19 mouse cellular contexts compared by ENCODE assay signal in the genomic region with DNA sequence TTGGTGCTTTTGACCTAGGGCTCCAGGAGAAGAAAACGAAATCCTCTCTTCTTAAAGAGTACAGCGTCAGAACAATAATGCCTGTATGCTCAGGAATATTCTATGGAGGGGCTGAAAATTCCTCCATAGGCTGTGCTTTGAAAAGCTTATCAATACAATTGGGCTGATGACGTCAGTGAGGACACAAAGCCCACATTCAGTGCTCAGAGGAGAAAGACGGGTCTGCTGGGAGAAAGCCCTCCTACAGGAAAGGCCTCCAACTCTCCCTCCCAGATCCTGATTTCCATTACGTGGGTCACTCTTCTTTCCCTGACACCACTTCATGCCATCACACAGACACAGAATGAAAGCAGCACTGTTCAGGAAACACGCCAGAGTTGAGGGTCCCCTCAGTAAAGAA.
DNase-seq lines count a peak whose midpoint lies in the region; ATAC-seq lines count a peak whose summit lies in the region.
"Had no signal": no experiment of that assay in that cellular context is flagged by ENCODE, and none has a peak within 500 bp of the region (broad histone marks: within the 10 kb centered on the region; RNA-seq: fewer than 3 reads in every experiment).

No protein-coding gene starts in this region.

- ATAC-seq in heart, embryonic 11.5 days (replicated peaks; ENCODE audit: insufficient number of reproducible peaks, low FRiP score, low TSS enrichment): no peak; the same call in 1 of the 2 replicates
- no peak for ATAC-seq in midbrain, embryonic 13.5 days
- ATAC-seq: CD4-positive, CD25-positive, alpha-beta regulatory T cell, adult 4 months; inflammation-experienced regulatory T-cells, adult 6 months; liver, postnatal 0 days had no signal

- intact Hi-C loops in heart, postnatal 36 days (cut with DNase I): loop anchor here (5.0 kb wide), 1 partner anchor 72 kb away; no protein-coding TSS in a partner anchor

- WGBS in heart, embryonic 11.5 days (ENCODE audit: insufficient replicate concordance): 48% methylated on average over 6 of the region's 6 CpGs
- WGBS in midbrain, embryonic 10.5 days: 68% methylated on average over 6 of the region's 6 CpGs
- 35% methylated on average over 6 of the region's 6 CpGs for WGBS in midbrain, embryonic 13.5 days

- DNase-seq in embryo, embryonic 10 days (ENCODE audit: low spot score): peak; percentile 31
- no peak for DNase-seq in embryo, embryonic 9.5 days (ENCODE audit: extremely low spot score)
- DNase-seq in heart, postnatal 36 days: no peak
- no peak for DNase-seq in midbrain, embryonic 10.5 days (ENCODE audit: low spot score)
- DNase-seq in embryo, embryonic 10.5 days (ENCODE audit: low spot score): peak; percentile 17
- DNase-seq in ovary, adult 18-20 months (ENCODE audit: low spot score): no peak
- DNase-seq: cerebellum, adult 9-11 months; liver, postnatal 0 days; lung, postnatal 14 days; right cerebral cortex, postnatal 4 days; thymus, postnatal 14 days had no signal

- no peaks in the 10 kb centered on the region for H3K36me3 ChIP-seq in heart, embryonic 11.5 days (ENCODE audit: control insufficient read depth, insufficient read depth, low read length)
- peaks cover 6% of the 10 kb centered on the region for H3K36me3 ChIP-seq in midbrain, embryonic 10.5 days
- H3K36me3 ChIP-seq in midbrain, embryonic 13.5 days: no peaks in the 10 kb centered on the region
- H3K36me3 ChIP-seq: kidney, embryonic 15.5 days; limb, embryonic 15.5 days had no signal

- no peak overlapping the region for H3K4me3 ChIP-seq in heart, embryonic 11.5 days (ENCODE audit: low read depth, low read length)
- H3K4me3 ChIP-seq in midbrain, embryonic 10.5 days: no peak overlapping the region
- H3K4me3 ChIP-seq in midbrain, embryonic 13.5 days (replicated peaks): no peak overlapping the region
- H3K4me3 ChIP-seq: kidney, embryonic 15.5 days; limb, embryonic 15.5 days; megakaryocyte, embryonic 14.5 days had no signal

- H3K27ac ChIP-seq in heart, embryonic 11.5 days (ENCODE audit: low read depth, low read length): peak overlapping the region; percentile 24; the same call in 1 of the 2 replicates
- H3K27ac ChIP-seq in midbrain, embryonic 10.5 days (replicated peaks): peak overlapping the region; percentile 57; the same call in 1 of the 2 replicates
- H3K27ac ChIP-seq in midbrain, embryonic 13.5 days: no peak overlapping the region
- H3K27ac ChIP-seq: kidney, embryonic 15.5 days; limb, embryonic 15.5 days had no signal

- peaks cover 22% of the 10 kb centered on the region for H3K4me1 ChIP-seq in heart, embryonic 11.5 days (ENCODE audit: control insufficient read depth, insufficient read depth, low read length)
- H3K4me1 ChIP-seq in midbrain, embryonic 10.5 days: peaks cover 13% of the 10 kb centered on the region
- peaks cover 22% of the 10 kb centered on the region for H3K4me1 ChIP-seq in midbrain, embryonic 13.5 days (replicated peaks)

- H3K9me3 ChIP-seq in heart, embryonic 11.5 days (replicated peaks; ENCODE audit: control insufficient read depth, low read length): no peaks in the 10 kb centered on the region
- H3K9me3 ChIP-seq in midbrain, embryonic 10.5 days (replicated peaks): 0 out of 2 replicates have a peak, but pooled peaks cover 4% of the 10 kb centered on the region
- H3K9me3 ChIP-seq in midbrain, embryonic 13.5 days: no peaks in the 10 kb centered on the region
- H3K9me3 ChIP-seq: G1E; kidney, embryonic 15.5 days; limb, embryonic 15.5 days had no signal

- H3K4me2 ChIP-seq in heart, embryonic 11.5 days: no peak overlapping the region
- H3K4me2 ChIP-seq in midbrain, embryonic 13.5 days (replicated peaks): no peak overlapping the region
- H3K4me2 ChIP-seq: kidney, embryonic 15.5 days; limb, embryonic 15.5 days had no signal

- H3K9ac ChIP-seq in heart, embryonic 11.5 days (ENCODE audit: low read depth, low read length): no peak overlapping the region
- no peak overlapping the region for H3K9ac ChIP-seq in midbrain, embryonic 13.5 days (replicated peaks)
- H3K9ac ChIP-seq: kidney, embryonic 15.5 days; limb, embryonic 15.5 days; liver, postnatal 0 days had no signal

- no peaks in the 10 kb centered on the region for H3K27me3 ChIP-seq in heart, embryonic 11.5 days (ENCODE audit: control insufficient read depth, insufficient read depth, low read length)
- no peaks in the 10 kb centered on the region for H3K27me3 ChIP-seq in midbrain, embryonic 10.5 days (ENCODE audit: low read depth, poor library complexity, severe bottlenecking)
- no peaks in the 10 kb centered on the region for H3K27me3 ChIP-seq in midbrain, embryonic 13.5 days
- H3K27me3 ChIP-seq: kidney, embryonic 15.5 days; limb, embryonic 15.5 days; megakaryocyte, embryonic 14.5 days had no signal

Comparison
In these comparisons a context has a peak if more than half of its experiments do, and no peak if none do; other contexts are left out.
1. DNase-seq: peak in embryo, embryonic 10 days (single experiment) and embryo, embryonic 10.5 days (single experiment); none in embryo, embryonic 9.5 days (single experiment), heart, postnatal 36 days (0 of 2), midbrain, embryonic 10.5 days (single experiment) and ovary, adult 18-20 months (single experiment).